Mouse (Mus musculus): ENCODE measurements at regions not wholly inside any gene's neighbourhood (a gene's known extent, or its start where the extent isn't known, plus 50 kb on each side); places are given as distances from the start of the nearest gene placed in this dataset.
"Not testable (repeated sequence)": the region's sequence is repeated elsewhere in the genome, so short reads cannot be mapped to it uniquely, and the experiment has no call there.

GRCm38 (mm10) chr19:35491354-35491753 is 566.0 kb downstream of the Htr7 start:
- Histone ChIP-seq H3K9ac (no peak overlapping the region), H3K4me2 (no peak overlapping the region), H3K9me3 (ENCODE audit: low read depth, low read length) (no peaks in the 10 kb centered on the region), H3K36me3 (ENCODE audit: insufficient read depth) (no peaks in the 10 kb centered on the region), H3K4me3 (ENCODE audit: low read depth, low read length) (no peak overlapping the region), H3K27ac (ENCODE audit: low read depth) (no peak overlapping the region), H3K4me1 (ENCODE audit: insufficient read depth) (no peaks in the 10 kb centered on the region), H3K27me3 (ENCODE audit: insufficient read depth, low read length) (no peaks in the 10 kb centered on the region)
- TF ChIP-seq CTCF (IDR thresholded peaks at IDR 0.05; ENCODE audit: low read depth): no peak
- ATAC-seq (ENCODE audit: insufficient read depth) (no peak), DNase-seq (no peak)
- 87% methylated on average over 8 of the region's 8 CpGs for WGBS

GRCm38 (mm10) chr19:35485616-35486015 is 563.5 kb downstream of the Kif20b start:
- 75% methylated on average over 2 of the region's 2 CpGs for WGBS

GRCm38 (mm10) chr19:35482469-35482868 is 560.3 kb downstream of the Kif20b start:
- Histone ChIP-seq H3K36me3 (ENCODE audit: insufficient read depth) (no peaks in the 10 kb centered on the region), H3K4me2 (no peak overlapping the region), H3K9me3 (ENCODE audit: low read depth, low read length) (no peaks in the 10 kb centered on the region), H3K4me1 (ENCODE audit: insufficient read depth) (no peaks in the 10 kb centered on the region), H3K9ac (no peak overlapping the region), H3K4me3 (ENCODE audit: low read depth, low read length) (no peak overlapping the region), H3K27ac (ENCODE audit: low read depth) (no peak overlapping the region), H3K27me3 (ENCODE audit: insufficient read depth, low read length) (no peaks in the 10 kb centered on the region)
- TF ChIP-seq CTCF (IDR thresholded peaks at IDR 0.05; ENCODE audit: low read depth): no peak
- ATAC-seq (ENCODE audit: insufficient read depth) (no peak), DNase-seq (no peak)
- WGBS: 52% methylated on average over 1 of the region's 1 CpGs

More at GRCm38 (mm10) chr19:35485616-35486015, 563.5 kb downstream of the Kif20b start:
- ATAC-seq (ENCODE audit: insufficient read depth); H3K4me3 ChIP-seq (ENCODE audit: low read depth, low read length); H3K27me3 ChIP-seq (ENCODE audit: insufficient read depth, low read length); H3K36me3 ChIP-seq (ENCODE audit: insufficient read depth); H3K9ac ChIP-seq; H3K9me3 ChIP-seq (ENCODE audit: low read depth, low read length); H3K27ac ChIP-seq (ENCODE audit: low read depth); H3K4me1 ChIP-seq (ENCODE audit: insufficient read depth); H3K4me2 ChIP-seq; DNase-seq: not testable (repeated sequence)

GRCm38 (mm10) chr19:35453942-35454341 is 531.8 kb downstream of the Kif20b start:
- no peak for TF ChIP-seq CTCF (IDR thresholded peaks at IDR 0.05; ENCODE audit: low read depth)
- no peak for ATAC-seq (ENCODE audit: insufficient read depth)
- WGBS: 67% methylated on average over 3 of the region's 3 CpGs

GRCm38 (mm10) chr19:35442466-35442865 is 520.3 kb downstream of the Kif20b start:
- ATAC-seq (ENCODE audit: insufficient read depth) (no peak), DNase-seq (no peak)
- Histone ChIP-seq H3K27ac (ENCODE audit: low read depth) (no peak overlapping the region), H3K4me2 (no peak overlapping the region), H3K4me3 (ENCODE audit: low read depth, low read length) (no peak overlapping the region), H3K9me3 (ENCODE audit: low read depth, low read length) (no peaks in the 10 kb centered on the region), H3K9ac (no peak overlapping the region), H3K4me1 (ENCODE audit: insufficient read depth) (no peaks in the 10 kb centered on the region), H3K27me3 (ENCODE audit: insufficient read depth, low read length) (no peaks in the 10 kb centered on the region), H3K36me3 (ENCODE audit: insufficient read depth) (no peaks in the 10 kb centered on the region)
- 83% methylated on average over 5 of the region's 5 CpGs for WGBS
- TF ChIP-seq CTCF (IDR thresholded peaks at IDR 0.05; ENCODE audit: low read depth): no peak

More at GRCm38 (mm10) chr19:35453942-35454341, 531.8 kb downstream of the Kif20b start:
- no peak overlapping the region for H3K27ac ChIP-seq (ENCODE audit: low read depth)
- no peak overlapping the region for H3K4me2 ChIP-seq
- no peaks in the 10 kb centered on the region for H3K4me1 ChIP-seq (ENCODE audit: insufficient read depth)
- no peaks in the 10 kb centered on the region for H3K27me3 ChIP-seq (ENCODE audit: insufficient read depth, low read length)
- H3K9ac ChIP-seq: no peak overlapping the region
- H3K4me3 ChIP-seq (ENCODE audit: low read depth, low read length): no peak overlapping the region
- no peak for DNase-seq
- H3K9me3 ChIP-seq (ENCODE audit: low read depth, low read length): no peaks in the 10 kb centered on the region; the same call in 1 of the 2 replicates
- H3K36me3 ChIP-seq (ENCODE audit: insufficient read depth): no peaks in the 10 kb centered on the region

GRCm38 (mm10) chr19:35438074-35438473 is 515.9 kb downstream of the Kif20b start:
- ATAC-seq (ENCODE audit: insufficient read depth) (no peak), DNase-seq (no peak)
- no peak overlapping the region for H3K4me2 ChIP-seq
- H3K4me3 ChIP-seq (ENCODE audit: low read depth, low read length): no peak overlapping the region
- no peak for TF ChIP-seq CTCF (IDR thresholded peaks at IDR 0.05; ENCODE audit: low read depth)
- no peaks in the 10 kb centered on the region for H3K27me3 ChIP-seq (ENCODE audit: insufficient read depth, low read length)
- H3K27ac ChIP-seq (ENCODE audit: low read depth): no peak overlapping the region
- no peaks in the 10 kb centered on the region for H3K4me1 ChIP-seq (ENCODE audit: insufficient read depth)
- no peaks in the 10 kb centered on the region for H3K36me3 ChIP-seq (ENCODE audit: insufficient read depth)
- no peaks in the 10 kb centered on the region for H3K9me3 ChIP-seq (ENCODE audit: low read depth, low read length)
- 71% methylated on average over 2 of the region's 2 CpGs for WGBS
- no peak overlapping the region for H3K9ac ChIP-seq
